ENCODE assay signal across 9 mouse cellular contexts in genomic region chr9:100582883-100583575, GRCm38 (mm10). TPM values are rescaled to one million over a fixed set of nuclear protein-coding genes. Genes with fewer than 3 reads are reported as not detected.
A peak's percentile ranks its signal among the peaks of the same experiment; 100 is the strongest.
DNase-seq lines count a peak whose midpoint lies in the region; ATAC-seq and TF ChIP-seq lines count a peak whose summit lies in the region.
"Had no signal": no experiment of that assay in that cellular context is flagged by ENCODE, and none has a peak within 500 bp of the region (broad histone marks: within the 10 kb centered on the region; RNA-seq: fewer than 3 reads in every experiment).

No protein-coding gene starts in this region.

- H3K4me2 ChIP-seq in stomach, postnatal 0 days (replicated peaks; ENCODE audit: low read depth) = peak overlapping the region; percentile 28

- H3K9me3 ChIP-seq in stomach, postnatal 0 days (ENCODE audit: control insufficient read depth, low read length) = no peaks in the 10 kb centered on the region

- no peaks in the 10 kb centered on the region for H3K36me3 ChIP-seq in stomach, postnatal 0 days (ENCODE audit: control insufficient read depth, insufficient read depth, low read length)

- 37% methylated on average over 13 of the region's 13 CpGs for WGBS in stomach, postnatal 0 days

- no peak for TF ChIP-seq EP300 in stomach, postnatal 0 days (optimal IDR thresholded peaks at IDR 0.05)

- DNase-seq in cerebellum, adult 8-10 months = peak; percentile 39
- DNase-seq in cerebellum, adult 11-12 months = no peak
- peak; percentile 51 for DNase-seq in ovary, adult 18-20 months (ENCODE audit: low spot score)
- DNase-seq in ovary, postnatal 36 days (ENCODE audit: low spot score) = no peak
- peak; percentile 44 to 74 for DNase-seq in kidney, postnatal 36 days
- DNase-seq in stomach, postnatal 0 days (ENCODE audit: low spot score) = peak; percentile 65
- DNase-seq: B cell, adult 2 months had no signal

- no peak overlapping the region for H3K9ac ChIP-seq in stomach, postnatal 0 days (ENCODE audit: low read length)

- H3K27ac ChIP-seq in stomach, postnatal 0 days (replicated peaks) = peak overlapping the region; percentile 83

- TF ChIP-seq CTCF in stomach, postnatal 0 days (IDR thresholded peaks at IDR 0.05; ENCODE audit: low read depth) = no peak

- H3K4me1 ChIP-seq in stomach, postnatal 0 days (replicated peaks; ENCODE audit: control insufficient read depth, insufficient read depth) = no peaks in the 10 kb centered on the region

- no peak overlapping the region for H3K4me3 ChIP-seq in stomach, postnatal 0 days (ENCODE audit: low read depth, low read length)

- no peaks in the 10 kb centered on the region for H3K27me3 ChIP-seq in stomach, postnatal 0 days (ENCODE audit: control insufficient read depth, insufficient read depth, low read length)

- ATAC-seq in stomach, postnatal 0 days (ENCODE audit: low FRiP score, low TSS enrichment) = peak; percentile 91
- ATAC-seq in monocyte, adult 5-6 weeks (replicated peaks; ENCODE audit: insufficient number of reproducible peaks, low FRiP score, low TSS enrichment, poor library complexity, severe bottlenecking) = no peak
- ATAC-seq in erythroblast, adult 5-6 weeks (replicated peaks; ENCODE audit: low FRiP score, poor library complexity, severe bottlenecking) = no peak

RNA-seq across cellular contexts. Expression of gene Slc35g2, which starts 12.1 kb away (rescaled TPM):
- 6.9 and 7.7 TPM in 2 replicates for polyA plus RNA-seq in stomach, postnatal 0 days (2015; fragmentation: Nextera tagmentation; extraction: Ambion mirVana)
- total RNA-seq in monocyte, adult 5-6 weeks (2017) = not detected in 3 replicates
- not detected in 2 replicates for total RNA-seq in erythroblast, adult 5-6 weeks (2015; ENCODE audit: low replicate concordance)
- not detected in 2 replicates for total RNA-seq in erythroblast, adult 5-6 weeks (2017; ENCODE audit: low replicate concordance)

RNA-seq across cellular contexts. Expression of gene Stag1, which starts 14.6 kb away (rescaled TPM):
- polyA plus RNA-seq in stomach, postnatal 0 days (2015; fragmentation: Nextera tagmentation; extraction: Ambion mirVana) = 15.7 and 25.0 TPM in 2 replicates
- total RNA-seq in monocyte, adult 5-6 weeks (2017) = 88.0 to 131 TPM (median 96.2 TPM) in 3 replicates
- 22.8 and 50.5 TPM in 2 replicates for total RNA-seq in erythroblast, adult 5-6 weeks (2015; ENCODE audit: low replicate concordance)
- 64.5 and 64.7 TPM in 2 replicates for total RNA-seq in erythroblast, adult 5-6 weeks (2017; ENCODE audit: low replicate concordance)

RNA-seq across cellular contexts. Expression of gene Nck1, which starts 37.1 kb away (rescaled TPM):
- polyA plus RNA-seq in stomach, postnatal 0 days (2015; fragmentation: Nextera tagmentation; extraction: Ambion mirVana) = 44.7 and 46.6 TPM in 2 replicates
- 73.1 to 81.8 TPM (median 81.6 TPM) in 3 replicates for total RNA-seq in monocyte, adult 5-6 weeks (2017)
- total RNA-seq in erythroblast, adult 5-6 weeks (2015; ENCODE audit: low replicate concordance) = 5.2 and 7.5 TPM in 2 replicates
- total RNA-seq in erythroblast, adult 5-6 weeks (2017; ENCODE audit: low replicate concordance) = 9.5 and 10.2 TPM in 2 replicates

Comparison
In these comparisons a context has a peak if more than half of its experiments do, and no peak if none do; other contexts are left out.
1. DNase-seq: peak in cerebellum, adult 8-10 months (single experiment), ovary, adult 18-20 months (single experiment), kidney, postnatal 36 days (2 of 2) and stomach, postnatal 0 days (single experiment); none in cerebellum, adult 11-12 months (single experiment) and ovary, postnatal 36 days (single experiment).